Mouse (Mus musculus) brain, adult 2 months (tissue): ENCODE measurements around the gene Scamp5.
"Not testable (repeated sequence)": the region's sequence is repeated elsewhere in the genome, so short reads cannot be mapped to it uniquely, and the experiment has no call there.

Experiments used
- DNase-seq: peaks from one replicate; pipeline ENCODE4 v3.0.0; 2011; ENCODE audit warnings: low read depth, low spot score

The Scamp5 gene

GRCm38 (mm10) chr9:57452624-57453462 lies 15.0 kb downstream of the Scamp5 start:
- no peak for DNase-seq

GRCm38 (mm10) chr9:57449715-57450114 lies 18.1 kb downstream of the Scamp5 start:
- no peak for DNase-seq

GRCm38 (mm10) chr9:57440620-57441019 lies 27.2 kb downstream of the Scamp5 start:
- no peak for DNase-seq

- DNase-seq, result peak; percentile 99
These were observed 28.2 kb downstream of the Scamp5 start, which contains the start of gene Ppcdc for GRCm38 (mm10) chr9:57439522-57440295. Gene Ppcdc, minus strand, starts transcription at chr9:57440124.

GRCm38 (mm10) chr9:57439083-57439482 lies 28.8 kb downstream of the Scamp5 start:
- peak; percentile 32 for DNase-seq

GRCm38 (mm10) chr9:57437896-57438614 lies 29.8 kb downstream of the Scamp5 start:
- no peak for DNase-seq

GRCm38 (mm10) chr9:57436166-57436565 lies 31.7 kb downstream of the Scamp5 start:
- DNase-seq, result no peak

GRCm38 (mm10) chr9:57434405-57435165 lies 33.3 kb downstream of the Scamp5 start:
- no peak for DNase-seq

- peak; percentile 92 for DNase-seq
These were observed 34.5 kb downstream of the Scamp5 start for GRCm38 (mm10) chr9:57433097-57434032.

GRCm38 (mm10) chr9:57432480-57432879 lies 35.4 kb downstream of the Scamp5 start:
- DNase-seq, result no peak

- DNase-seq, result no peak
These were observed 36.7 kb downstream of the Scamp5 start for GRCm38 (mm10) chr9:57431202-57431601.

- peak; percentile 81 for DNase-seq
These were observed 39.5 kb downstream of the Scamp5 start for GRCm38 (mm10) chr9:57428391-57428790.

GRCm38 (mm10) chr9:57427937-57428336 lies 39.9 kb downstream of the Scamp5 start:
- DNase-seq, result no peak

GRCm38 (mm10) chr9:57427123-57427522 lies 40.7 kb downstream of the Scamp5 start:
- not testable (repeated sequence) for DNase-seq

GRCm38 (mm10) chr9:57425116-57425515 lies 42.7 kb downstream of the Scamp5 start:
- no peak for DNase-seq

- no peak for DNase-seq
These were observed 43.8 kb downstream of the Scamp5 start for GRCm38 (mm10) chr9:57424066-57424465.

- no peak for DNase-seq
These were observed 46.2 kb downstream of the Scamp5 start for GRCm38 (mm10) chr9:57421688-57422111.

- DNase-seq, result peak; percentile 70
These were observed 46.7 kb downstream of the Scamp5 start for GRCm38 (mm10) chr9:57421121-57421571.

GRCm38 (mm10) chr9:57420321-57421120 lies 47.3 kb downstream of the Scamp5 start:
- DNase-seq, result peak; percentile 94
